Mouse (Mus musculus): ENCODE measurements around the gene Cdk9.

DNA sequence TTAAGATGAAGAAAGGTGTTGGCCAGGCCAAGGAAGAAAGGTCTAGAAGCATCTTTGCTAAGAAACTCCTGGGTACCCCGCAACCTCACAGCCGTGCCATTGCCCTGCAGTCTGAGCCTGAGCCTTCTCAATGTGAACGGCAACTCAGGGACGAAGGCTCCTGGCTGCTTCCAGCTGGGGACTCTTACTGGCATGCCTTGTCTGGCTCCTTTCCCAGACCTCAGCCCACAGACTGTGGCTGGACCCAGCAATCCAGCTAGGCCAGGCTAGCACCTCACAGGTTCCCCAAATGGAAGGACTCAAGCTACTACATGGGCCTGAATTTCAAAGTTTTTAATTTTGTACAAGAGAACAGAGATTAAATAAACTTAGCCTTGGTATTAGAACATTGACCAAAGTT, 49.0 kb upstream of the Cdk9 start:
- TF ChIP-seq CTCF (conservative IDR thresholded peaks at IDR 0.05; ENCODE audit: low read length) (no peak), NANOG (IDR thresholded peaks at IDR 0.05; ENCODE audit: borderline replicate concordance, low read length) (no peak)

All from E14TG2a.4 (cell line).